Mouse (Mus musculus): Measurements from ENCODE around the gene Setdb1.

Gene Setdb1

GRCm38 (mm10) chr3:95318548-95318947, 38.5 kb downstream of the Setdb1 start:
- no peak for DNase-seq

DNA sequence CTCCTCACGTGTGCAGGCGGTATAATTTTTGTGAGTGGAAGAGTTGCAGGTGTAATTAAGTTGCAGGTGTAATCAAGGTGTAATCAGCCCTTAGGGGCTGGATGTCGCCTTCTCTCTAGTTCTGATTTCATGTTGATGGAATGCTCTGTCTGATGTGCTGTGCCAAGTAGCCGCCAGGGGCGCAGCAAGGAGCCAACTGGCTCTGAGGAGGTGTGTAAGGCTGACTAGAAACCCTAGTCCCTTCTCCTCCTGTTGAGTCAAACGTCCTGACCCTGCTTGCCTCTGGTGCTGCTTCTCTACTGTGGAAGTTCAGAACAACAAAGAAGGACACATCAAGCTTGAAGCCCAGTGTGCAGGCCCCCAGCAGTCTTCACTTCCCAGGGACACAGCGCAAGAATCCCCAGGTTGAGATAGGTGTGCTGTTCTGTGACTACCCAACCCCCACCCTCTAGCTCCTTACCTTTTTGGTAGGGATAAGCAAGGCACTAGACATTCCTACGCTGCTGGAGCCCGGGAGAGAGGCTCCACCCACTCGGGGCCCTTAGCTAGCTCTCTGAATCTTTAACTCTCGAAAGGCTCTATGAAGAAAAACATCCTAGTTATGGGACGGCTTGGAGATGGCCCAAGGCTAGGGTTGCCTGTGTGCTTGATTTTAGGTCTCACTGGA, 39.5 kb downstream of the Setdb1 start:
- DNase-seq: no peak

DNA sequence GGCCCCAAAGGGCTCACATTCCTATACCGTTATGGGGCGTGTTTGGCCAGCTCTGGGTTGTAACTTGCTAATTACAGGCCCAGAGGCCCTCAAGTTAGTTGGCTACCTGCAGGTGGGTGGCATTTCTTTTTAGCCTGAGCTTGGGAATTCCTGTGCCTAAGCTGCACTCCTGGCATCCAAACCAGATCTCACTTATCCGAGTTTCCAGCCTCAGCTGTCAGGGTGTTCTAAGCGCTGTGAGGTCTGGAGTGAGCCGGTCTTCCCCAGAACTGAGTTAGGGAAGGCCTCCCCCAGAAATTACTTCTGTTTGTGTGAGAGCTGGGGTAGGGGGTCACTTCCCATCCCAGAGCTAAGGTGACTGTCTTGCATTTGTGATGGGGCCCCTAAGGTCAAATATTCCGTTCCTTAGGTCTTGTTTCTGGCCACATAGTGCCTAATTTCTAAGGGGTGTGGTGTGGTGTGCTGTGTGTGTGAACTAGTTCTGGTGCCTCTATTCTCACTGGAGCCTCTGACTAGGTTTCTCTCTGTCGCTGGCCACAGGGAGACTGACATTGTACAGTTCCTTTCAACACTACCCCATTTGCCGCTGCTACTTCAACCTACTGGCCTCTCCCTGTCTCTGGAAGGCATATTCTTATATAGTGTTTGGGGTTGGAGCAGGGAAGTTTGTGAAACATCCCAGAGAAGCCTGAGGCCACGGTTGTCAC, 41.0 kb downstream of the Setdb1 start:
- DNase-seq: no peak

DNA sequence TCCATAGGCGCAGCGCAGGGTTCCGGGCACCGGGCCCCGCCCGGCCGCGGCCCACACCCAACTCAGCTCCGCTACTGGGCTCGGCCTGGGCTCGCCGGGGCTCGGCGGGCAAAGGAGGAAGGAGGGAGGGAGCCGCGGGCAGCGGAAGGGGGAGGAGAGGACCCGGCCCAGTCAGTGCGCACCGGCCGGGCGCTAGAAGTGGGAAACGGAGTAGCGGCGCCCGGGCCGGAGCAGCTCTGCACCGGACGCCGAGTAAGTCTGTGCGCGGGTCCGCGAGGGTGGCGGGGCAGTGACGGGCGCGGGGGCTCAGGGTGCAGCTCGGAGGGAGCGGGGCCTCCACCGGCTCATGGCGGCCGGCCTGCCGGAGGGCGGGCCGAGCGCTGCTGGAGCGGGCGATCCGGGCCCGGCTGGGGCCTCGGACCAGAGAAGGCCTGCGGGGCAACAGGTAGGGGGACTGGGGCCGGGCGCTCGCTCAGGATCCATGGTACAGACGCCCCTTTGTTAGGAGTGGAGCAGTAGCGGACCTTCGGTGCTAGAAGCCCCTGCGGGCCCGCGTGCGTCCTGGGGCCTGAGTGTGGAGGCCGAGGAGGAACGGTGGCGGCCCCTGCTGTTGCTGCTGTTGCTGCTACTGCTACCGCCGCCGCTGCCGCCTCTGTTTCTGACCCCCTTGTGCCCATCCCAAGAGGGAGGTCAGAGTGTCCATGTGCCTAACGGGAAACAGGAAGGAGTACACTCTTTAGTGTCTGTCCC, 41.7 kb downstream of the Setdb1 start:
- DNase-seq: peak; percentile 66

- DNase-seq: no peak
These were observed 42.4 kb downstream of the Setdb1 start, which contains the start of gene Cers2 for GRCm38 (mm10) chr3:95314486-95315093. TSS of gene Cers2 (plus strand) at chr3:95314791.

- no peak for DNase-seq
These were observed 42.9 kb downstream of the Setdb1 start for GRCm38 (mm10) chr3:95314075-95314474.

DNA sequence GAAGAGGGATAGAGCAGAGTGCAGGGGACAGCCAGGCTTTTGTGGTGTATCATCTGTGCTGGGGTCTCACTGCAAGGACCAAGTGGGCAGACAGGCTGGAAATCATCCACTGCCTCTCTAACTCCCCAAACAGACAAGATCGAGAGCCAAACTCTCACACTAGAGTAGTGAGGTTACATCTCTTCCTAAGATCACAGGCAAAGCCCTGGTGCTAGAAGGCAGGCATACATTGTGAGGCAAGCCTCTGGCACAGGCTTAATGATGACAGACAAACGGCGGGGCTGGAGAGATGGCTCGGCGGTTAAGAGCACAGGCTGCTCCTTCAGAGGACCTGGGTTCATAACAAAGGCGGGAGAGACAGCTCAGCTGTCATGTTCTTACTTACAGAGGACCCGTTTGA, 43.5 kb downstream of the Setdb1 start:
- no peak for DNase-seq

- DNase-seq: no peak
These were observed 44.4 kb downstream of the Setdb1 start for GRCm38 (mm10) chr3:95312623-95313022.

- peak; percentile 68 for DNase-seq
These were observed 45.8 kb downstream of the Setdb1 start for GRCm38 (mm10) chr3:95310968-95311882.

- DNase-seq: no peak
These were observed 46.5 kb downstream of the Setdb1 start for GRCm38 (mm10) chr3:95310496-95310895.

GRCm38 (mm10) chr3:95307100-95307499, 49.9 kb downstream of the Setdb1 start, which contains the start of gene Anxa9:
TSS of gene Anxa9 (minus strand) at chr3:95307176.
- no peak for DNase-seq

- DNase-seq: no peak
These were observed 50.8 kb downstream of the Setdb1 start for GRCm38 (mm10) chr3:95306244-95306643.

- DNase-seq: no peak
These were observed 55.7 kb downstream of the Setdb1 start for GRCm38 (mm10) chr3:95301204-95301796.

DNA sequence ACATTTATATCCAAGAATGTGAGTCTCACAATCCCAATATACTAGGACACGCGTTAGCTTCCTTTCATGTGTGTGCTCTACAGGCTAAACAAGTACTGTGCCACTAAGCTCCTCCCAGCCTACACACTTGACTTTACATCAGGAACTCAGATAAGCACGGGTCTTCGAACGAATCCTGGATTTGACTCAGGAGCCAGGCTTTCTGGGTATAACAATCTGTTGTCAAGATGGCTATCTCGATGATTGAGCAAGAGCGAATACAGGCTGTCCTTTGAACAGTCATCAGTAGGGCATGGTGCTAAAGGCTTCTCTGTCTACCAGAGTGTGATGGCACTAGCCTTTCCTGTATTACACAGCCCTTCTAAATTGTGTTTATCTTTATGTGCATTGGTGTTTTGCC, 59.0 kb downstream of the Setdb1 start:
- DNase-seq: no peak

GRCm38 (mm10) chr3:95296103-95296469, 60.9 kb downstream of the Setdb1 start:
- DNase-seq: no peak

GRCm38 (mm10) chr3:95295321-95296102, 61.5 kb downstream of the Setdb1 start:
- no peak for DNase-seq

DNA sequence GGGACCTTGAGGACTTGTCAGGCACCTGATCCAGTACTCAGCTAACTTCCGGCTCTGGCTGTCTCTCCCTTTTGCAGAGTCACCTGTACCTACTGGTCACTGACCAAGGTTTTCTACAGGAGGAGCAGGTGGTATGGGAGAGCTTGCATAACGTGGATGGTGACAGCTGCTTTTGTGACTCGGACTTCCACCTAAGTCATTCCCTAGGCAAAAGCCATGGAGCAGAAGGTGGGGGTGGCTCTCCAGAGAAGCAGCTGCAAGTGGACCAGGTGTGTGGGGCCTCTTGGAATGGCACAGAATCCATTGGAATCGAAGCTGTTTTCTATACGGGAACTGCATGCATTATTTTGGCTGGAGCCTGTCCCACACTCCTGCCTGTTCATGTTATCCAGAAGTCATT, 62.3 kb downstream of the Setdb1 start:
- no peak for DNase-seq

DNA sequence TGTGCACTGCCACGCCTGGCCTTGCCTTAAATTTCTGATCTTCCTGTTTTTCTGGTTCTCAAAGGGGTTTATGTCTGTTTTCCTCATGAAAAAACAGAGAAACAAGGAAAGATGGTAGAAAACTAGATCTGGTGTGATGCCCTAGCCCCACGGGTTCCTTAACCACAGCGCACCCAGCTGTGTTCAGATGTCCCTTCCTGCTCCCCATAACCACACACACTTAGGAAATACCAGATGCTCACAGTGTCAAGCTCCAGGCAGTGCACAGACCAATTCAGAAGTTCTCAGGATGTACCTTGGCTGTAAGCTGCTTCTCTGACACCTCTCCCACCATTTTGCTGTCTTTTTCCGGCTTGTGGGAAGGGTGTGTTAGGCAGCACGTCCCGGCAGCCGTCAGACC, 62.7 kb downstream of the Setdb1 start:
- DNase-seq: no peak

- no peak for DNase-seq
These were observed 63.5 kb downstream of the Setdb1 start for GRCm38 (mm10) chr3:95293537-95293936.

- DNase-seq: no peak
These were observed 64.1 kb downstream of the Setdb1 start for GRCm38 (mm10) chr3:95292899-95293298.

GRCm38 (mm10) chr3:95291041-95291440, 66.0 kb downstream of the Setdb1 start:
- no peak for DNase-seq
